ENCODE assay signal across 15 mouse cellular contexts in the genomic region with DNA sequence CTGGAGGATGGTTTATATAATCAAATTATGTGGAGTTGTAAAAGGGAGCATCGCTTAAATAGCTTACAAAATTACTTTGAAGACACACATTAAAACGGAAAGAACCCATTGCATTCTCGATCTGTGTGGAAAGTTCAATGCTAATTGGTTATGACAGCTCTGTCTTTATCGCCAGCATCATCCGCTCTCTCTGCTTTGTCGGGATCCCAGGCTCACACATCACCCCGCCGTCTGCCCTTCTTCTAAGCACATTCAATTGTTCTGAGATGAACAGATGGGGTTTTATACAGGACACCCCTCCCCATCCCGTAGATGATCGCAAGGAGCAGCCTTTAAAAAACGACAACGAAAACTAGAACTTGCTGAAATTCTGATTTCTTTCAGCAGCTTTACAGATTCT. TPM values are rescaled to one million over a fixed set of nuclear protein-coding genes. Genes with fewer than 3 reads are reported as not detected.
DNase-seq lines count a peak whose midpoint lies in the region; ATAC-seq and TF ChIP-seq lines count a peak whose summit lies in the region.
"Had no signal": no experiment of that assay in that cellular context is flagged by ENCODE, and none has a peak within 500 bp of the region (broad histone marks: within the 10 kb centered on the region; RNA-seq: fewer than 3 reads in every experiment).

No protein-coding gene starts in this region.

- H3K4me2 ChIP-seq in forebrain, embryonic 15.5 days (replicated peaks), result 0 out of 2 replicates have a peak overlapping the region, but pooled peaks have one; percentile 16
- H3K4me2 ChIP-seq in midbrain, embryonic 15.5 days, result peak overlapping the region; percentile 22
- H3K4me2 ChIP-seq: heart, embryonic 13.5 days had no signal

- no peak overlapping the region for H3K9ac ChIP-seq in forebrain, embryonic 15.5 days (replicated peaks)
- H3K9ac ChIP-seq in midbrain, embryonic 15.5 days, result no peak overlapping the region
- H3K9ac ChIP-seq: heart, embryonic 13.5 days had no signal

- no peaks in the 10 kb centered on the region for H3K27me3 ChIP-seq in forebrain, embryonic 15.5 days
- no peaks in the 10 kb centered on the region for H3K27me3 ChIP-seq in forebrain, embryonic 10.5 days (ENCODE audit: poor library complexity, severe bottlenecking)
- no peaks in the 10 kb centered on the region for H3K27me3 ChIP-seq in midbrain, embryonic 15.5 days (replicated peaks)
- H3K27me3 ChIP-seq: heart, embryonic 13.5 days had no signal

- no peak overlapping the region for H3K4me3 ChIP-seq in forebrain, embryonic 15.5 days
- no peak overlapping the region for H3K4me3 ChIP-seq in forebrain, embryonic 10.5 days
- no peak overlapping the region for H3K4me3 ChIP-seq in midbrain, embryonic 15.5 days
- H3K4me3 ChIP-seq: heart, embryonic 13.5 days had no signal

- H3K4me1 ChIP-seq in forebrain, embryonic 15.5 days, result peaks cover 7% of the 10 kb centered on the region
- H3K4me1 ChIP-seq in forebrain, embryonic 10.5 days, result peaks cover 29% of the 10 kb centered on the region
- H3K4me1 ChIP-seq in midbrain, embryonic 15.5 days, result peaks cover 14% of the 10 kb centered on the region

- no peak for DNase-seq in forebrain, embryonic 10.5 days (ENCODE audit: extremely low spot score, low spot score)
- DNase-seq in MN1 (ENCODE audit: low spot score), result peak; percentile 9
- DNase-seq in brain, embryonic 14.5 days (ENCODE audit: low read depth), result peak; percentile 78
- DNase-seq in thymus, postnatal 14 days, result no peak
- DNase-seq in gastrocnemius, adult 18-20 months (ENCODE audit: low spot score), result no peak
- DNase-seq: cerebellum, adult 11-12 months; heart, postnatal 36 days; kidney, adult 9 months; kidney, postnatal 36 days; lung, adult 2 months; lung, postnatal 36 days; thymus, postnatal 36 days had no signal

- no peaks in the 10 kb centered on the region for H3K9me3 ChIP-seq in forebrain, embryonic 15.5 days
- no peaks in the 10 kb centered on the region for H3K9me3 ChIP-seq in forebrain, embryonic 10.5 days
- H3K9me3 ChIP-seq in midbrain, embryonic 15.5 days, result no peaks in the 10 kb centered on the region
- H3K9me3 ChIP-seq: heart, embryonic 13.5 days had no signal

- TF ChIP-seq CTCF in brain, embryonic 14.5 days (IDR thresholded peaks at IDR 0.05; ENCODE audit: borderline replicate concordance, extremely low read depth, insufficient read depth, insufficient read length), result no peak

- no peak for TF ChIP-seq POLR2A in brain, embryonic 14.5 days (IDR thresholded peaks at IDR 0.05; ENCODE audit: borderline replicate concordance, extremely low read depth, insufficient read depth, insufficient read length, poor library complexity, severe bottlenecking)

- WGBS in forebrain, embryonic 15.5 days, result 49% methylated on average over 12 of the region's 12 CpGs
- WGBS in forebrain, embryonic 10.5 days, result 88% methylated on average over 12 of the region's 12 CpGs
- 32% methylated on average over 12 of the region's 12 CpGs for WGBS in midbrain, embryonic 15.5 days

- no peaks in the 10 kb centered on the region for H3K36me3 ChIP-seq in forebrain, embryonic 15.5 days
- H3K36me3 ChIP-seq in forebrain, embryonic 10.5 days (replicated peaks), result no peaks in the 10 kb centered on the region
- H3K36me3 ChIP-seq in midbrain, embryonic 15.5 days (replicated peaks), result no peaks in the 10 kb centered on the region
- H3K36me3 ChIP-seq: heart, embryonic 13.5 days had no signal

- no peak overlapping the region for H3K27ac ChIP-seq in forebrain, embryonic 15.5 days (replicated peaks)
- H3K27ac ChIP-seq in forebrain, embryonic 10.5 days, result no peak overlapping the region
- no peak overlapping the region for H3K27ac ChIP-seq in midbrain, embryonic 15.5 days
- H3K27ac ChIP-seq: heart, embryonic 13.5 days had no signal

- ATAC-seq in forebrain, embryonic 15.5 days (replicated peaks), result no peak; the same call in 1 of the 2 replicates
- ATAC-seq in midbrain, embryonic 15.5 days (replicated peaks), result 0 out of 2 replicates have a peak, but pooled peaks have one; percentile 54

RNA-seq across cellular contexts. Expression of a gene that starts 37.7 kb away (rescaled TPM):
- 45.4 and 45.5 TPM in 2 replicates for polyA plus RNA-seq in forebrain, embryonic 15.5 days (2015; fragmentation: Nextera tagmentation; extraction: Ambion mirVana)
- 40.5 and 47.0 TPM in 2 replicates for polyA plus RNA-seq in forebrain, embryonic 10.5 days (2016; fragmentation: Nextera tagmentation; extraction: Ambion mirVana)
- polyA plus RNA-seq in brain, embryonic 14.5 days (2012; rRNA removed), result 203 and 234 TPM in 2 replicates
- polyA plus RNA-seq in midbrain, embryonic 15.5 days (2015; fragmentation: Nextera tagmentation; extraction: Ambion mirVana), result 34.5 and 39.0 TPM in 2 replicates
- total RNA-seq in gastrocnemius, adult 18-20 months (2021), result 100 to 1,000 TPM; 274 to 325 TPM

Comparison
In these comparisons a context has a peak if more than half of its experiments do, and no peak if none do; other contexts are left out.
1. DNase-seq: peak in MN1 (single experiment) and brain, embryonic 14.5 days (single experiment); none in forebrain, embryonic 10.5 days (single experiment), thymus, postnatal 14 days (single experiment) and gastrocnemius, adult 18-20 months (single experiment).